Mouse (Mus musculus) naive thymus-derived CD4-positive, alpha-beta T cell, adult 2 months (primary cell): ENCODE results near the gene Ptprd.

Experiments used
- DNase-seq: peaks from one replicate; pipeline ENCODE4 v3.0.0-alpha.2; 2011; ENCODE audit warnings: low read depth

The Ptprd gene

DNA sequence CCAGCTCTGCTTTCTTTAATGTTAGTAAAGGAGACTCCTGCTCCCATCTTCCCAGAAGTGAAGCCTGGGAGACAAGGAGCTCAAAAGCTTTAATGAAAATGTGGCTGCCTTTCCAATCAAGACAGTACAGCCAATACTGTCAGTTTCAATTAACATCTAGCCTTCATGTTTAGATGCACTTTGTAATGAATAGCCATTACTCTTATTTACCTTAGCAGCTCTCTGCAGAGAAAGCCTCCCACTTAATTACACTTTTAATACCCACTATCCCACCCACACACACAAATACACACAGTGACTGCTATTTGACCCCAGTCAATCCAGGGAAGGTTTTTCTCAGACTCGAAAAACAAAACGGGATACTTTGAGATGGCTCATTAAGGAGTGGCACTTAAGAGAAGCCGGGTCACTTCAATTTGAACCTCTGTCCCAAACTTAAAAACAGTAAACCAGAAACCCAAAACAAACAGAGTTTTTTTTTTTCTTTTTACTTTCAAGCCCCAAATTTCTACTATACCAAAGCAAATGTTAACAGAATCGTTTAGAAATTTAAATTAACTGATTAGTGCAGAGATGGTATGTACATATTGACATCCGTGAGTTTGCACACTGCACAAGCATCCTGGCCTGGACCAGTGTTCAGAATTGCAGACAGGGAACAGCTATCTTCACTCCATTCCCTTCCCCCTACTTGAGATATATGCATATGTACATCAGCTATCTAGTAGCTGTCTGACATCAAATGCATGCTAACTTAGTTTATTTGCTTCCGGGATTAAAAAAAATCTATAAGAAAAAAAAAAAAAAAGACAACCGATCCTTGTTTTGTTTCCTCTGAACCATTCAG lies 1824.6 kb downstream of the Ptprd start:
- no peak for DNase-seq

- DNase-seq: no peak
These were observed 1825.9 kb downstream of the Ptprd start for GRCm38 (mm10) chr4:76385818-76386217.

- DNase-seq: no peak
These were observed 1831.3 kb downstream of the Ptprd start for GRCm38 (mm10) chr4:76380312-76380917.

- DNase-seq: no peak
These were observed 1841.5 kb downstream of the Ptprd start for GRCm38 (mm10) chr4:76370041-76370880.

GRCm38 (mm10) chr4:76369101-76369500 lies 1842.7 kb downstream of the Ptprd start:
- no peak for DNase-seq

DNA sequence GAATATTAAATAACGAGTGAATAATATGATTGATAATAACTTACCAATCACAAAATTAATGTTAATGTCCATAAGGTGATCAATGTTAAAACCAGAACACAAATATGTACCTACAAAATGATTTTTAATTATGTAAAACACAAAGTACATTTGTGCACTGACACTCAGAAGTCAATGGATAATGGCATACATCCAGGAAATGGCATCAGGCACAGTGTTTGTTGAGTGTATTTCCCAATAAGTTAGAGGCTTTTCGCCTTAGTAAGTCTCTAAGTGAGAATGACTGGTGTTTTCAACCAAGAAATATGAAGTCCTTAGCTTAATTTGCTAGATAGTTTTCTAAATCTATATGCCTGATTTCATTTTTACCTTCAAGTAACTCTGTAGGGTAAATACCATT lies 1843.5 kb downstream of the Ptprd start:
- no peak for DNase-seq

GRCm38 (mm10) chr4:76367285-76367684 lies 1844.5 kb downstream of the Ptprd start:
- no peak for DNase-seq

GRCm38 (mm10) chr4:76365871-76366270 lies 1845.9 kb downstream of the Ptprd start:
- DNase-seq: no peak

DNA sequence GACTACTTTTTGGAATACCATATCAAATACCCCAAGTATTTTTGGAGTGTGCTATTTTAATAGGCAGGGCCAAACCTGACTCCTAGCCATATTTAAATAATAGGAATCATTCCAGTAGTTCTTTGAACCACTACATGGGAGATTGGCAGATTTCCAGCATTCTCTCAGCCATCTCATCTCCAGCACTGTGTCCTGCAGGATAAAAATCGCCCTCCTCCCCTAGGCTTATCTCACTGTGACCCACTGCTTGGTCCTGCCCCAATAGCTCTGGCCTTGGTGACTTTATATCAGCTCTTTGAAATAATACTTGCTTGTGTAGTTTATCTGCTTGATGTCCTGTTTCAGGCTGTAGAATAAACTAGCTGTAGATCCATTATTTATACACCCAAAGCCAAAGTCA lies 1850.2 kb downstream of the Ptprd start:
- DNase-seq: no peak

DNA sequence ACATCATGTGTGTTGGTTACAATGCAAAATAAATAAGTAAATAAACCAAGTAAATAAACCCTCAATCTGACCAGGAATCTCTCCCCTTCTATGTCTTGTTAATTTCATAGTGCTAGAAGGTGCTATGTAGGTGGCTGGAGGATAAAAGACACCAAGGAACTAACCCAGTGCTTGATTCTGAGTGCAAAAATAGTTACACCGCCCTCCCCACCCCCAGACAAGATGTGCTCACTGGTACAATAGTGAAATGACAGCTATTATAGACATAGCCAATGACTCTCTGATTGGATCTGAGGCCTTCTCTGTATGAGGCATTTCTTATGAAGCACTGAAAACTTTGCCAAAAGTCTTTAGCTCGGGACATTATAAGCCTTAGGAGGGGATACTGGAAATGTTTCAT lies 1857.6 kb downstream of the Ptprd start:
- no peak for DNase-seq

DNA sequence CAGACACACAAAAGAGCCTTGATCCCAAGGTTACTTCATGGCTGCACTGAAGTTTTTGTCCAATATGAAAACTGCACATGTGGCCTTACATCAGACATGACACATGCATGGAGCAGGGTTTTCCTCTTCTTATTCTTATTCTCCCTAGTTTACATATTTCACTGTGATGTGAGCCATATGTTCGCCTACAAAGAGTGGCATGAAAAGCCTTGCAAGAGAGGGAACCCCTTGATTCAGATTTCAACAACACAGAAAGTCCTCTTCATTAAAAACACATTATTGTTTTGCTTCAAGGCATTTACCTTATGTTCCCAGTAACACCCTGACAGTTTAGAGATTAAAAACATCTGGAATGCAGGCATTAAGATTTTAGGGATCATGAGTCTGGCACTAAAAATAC lies 1859.3 kb downstream of the Ptprd start:
- DNase-seq: no peak

- no peak for DNase-seq
These were observed 1860.4 kb downstream of the Ptprd start for GRCm38 (mm10) chr4:76351201-76351979.

GRCm38 (mm10) chr4:76350241-76350962 lies 1861.4 kb downstream of the Ptprd start:
- no peak for DNase-seq

- DNase-seq: no peak
These were observed 1867.7 kb downstream of the Ptprd start for GRCm38 (mm10) chr4:76344059-76344458.

GRCm38 (mm10) chr4:76337926-76338325 lies 1873.8 kb downstream of the Ptprd start:
- no peak for DNase-seq

DNA sequence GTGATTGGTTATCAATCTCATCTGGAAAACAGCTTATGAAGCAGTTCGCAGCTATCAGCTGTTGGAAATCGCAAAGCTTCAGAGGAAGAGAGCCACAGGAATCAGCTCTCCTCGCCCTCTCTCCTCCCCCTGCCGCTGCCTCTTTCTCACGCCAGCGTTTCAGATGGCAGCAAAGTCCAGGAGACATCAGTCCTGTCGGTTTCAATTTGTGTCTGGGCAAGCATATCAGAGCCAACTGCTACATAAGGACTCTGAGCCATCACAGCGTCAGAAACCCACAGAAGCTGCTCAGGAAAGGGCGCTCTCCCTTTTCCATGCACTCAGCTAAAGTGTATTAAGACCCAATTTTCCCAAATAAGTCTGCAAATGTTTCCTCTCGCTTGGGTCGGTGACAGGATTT lies 1884.4 kb downstream of the Ptprd start:
- DNase-seq: no peak

DNA sequence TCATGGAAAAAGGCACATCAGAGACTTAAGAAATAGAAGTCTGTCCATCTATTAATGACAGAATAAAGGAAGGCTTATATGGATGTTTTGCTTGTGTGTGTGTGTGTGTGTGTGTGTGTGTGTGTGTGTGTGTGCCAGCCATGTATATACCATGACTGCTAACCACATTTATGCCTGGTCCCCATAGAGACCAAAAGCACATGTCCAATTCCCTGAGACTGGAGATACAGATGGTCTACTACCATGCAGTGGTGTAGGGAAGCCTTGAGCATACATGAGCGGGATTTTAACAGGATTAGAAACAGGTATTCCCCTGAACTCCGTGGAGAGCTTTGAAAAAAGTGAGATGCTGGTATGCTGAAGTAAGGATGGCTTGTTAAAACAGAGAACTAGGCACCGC lies 1886.1 kb downstream of the Ptprd start:
- no peak for DNase-seq

DNA sequence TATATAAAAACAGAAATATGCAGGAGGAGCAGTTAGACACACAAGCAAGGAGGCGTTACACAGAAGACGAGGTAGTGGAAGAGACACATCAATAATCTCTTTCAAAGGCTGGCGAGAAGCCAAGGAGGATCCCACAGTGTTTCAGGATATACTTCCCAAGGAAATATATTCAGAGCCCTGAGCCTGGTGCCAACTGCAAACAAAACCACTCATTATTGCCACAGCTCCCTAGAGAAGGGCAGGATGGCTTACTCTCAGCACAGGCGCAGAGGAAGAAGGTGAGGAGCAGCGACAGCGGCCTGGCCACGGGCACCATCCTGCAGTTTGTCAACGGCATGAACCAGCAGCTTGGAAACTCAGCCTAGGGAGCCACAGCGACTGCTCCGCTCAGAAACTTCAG lies 1886.8 kb downstream of the Ptprd start:
- DNase-seq: no peak

DNA sequence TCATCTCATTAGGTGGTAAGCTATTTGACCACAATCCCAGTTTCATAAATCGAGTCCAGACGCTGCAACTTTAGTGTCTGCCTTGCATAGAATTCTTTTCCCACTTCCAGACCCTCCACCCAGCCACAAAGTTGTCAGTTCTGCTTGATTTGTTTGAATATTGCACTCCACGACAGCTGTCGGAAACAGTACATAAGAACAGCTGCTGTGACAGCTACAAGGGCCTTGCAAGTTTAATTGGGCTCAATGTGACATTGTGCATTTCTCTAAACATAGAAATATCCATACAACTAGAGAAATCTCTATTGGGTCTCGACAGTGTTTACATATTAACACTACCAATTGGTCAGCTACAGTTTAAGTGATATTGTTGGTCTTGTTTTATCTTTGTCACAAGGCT lies 1887.3 kb downstream of the Ptprd start:
- no peak for DNase-seq

GRCm38 (mm10) chr4:76319874-76320273 lies 1891.9 kb downstream of the Ptprd start:
- DNase-seq: no peak

DNA sequence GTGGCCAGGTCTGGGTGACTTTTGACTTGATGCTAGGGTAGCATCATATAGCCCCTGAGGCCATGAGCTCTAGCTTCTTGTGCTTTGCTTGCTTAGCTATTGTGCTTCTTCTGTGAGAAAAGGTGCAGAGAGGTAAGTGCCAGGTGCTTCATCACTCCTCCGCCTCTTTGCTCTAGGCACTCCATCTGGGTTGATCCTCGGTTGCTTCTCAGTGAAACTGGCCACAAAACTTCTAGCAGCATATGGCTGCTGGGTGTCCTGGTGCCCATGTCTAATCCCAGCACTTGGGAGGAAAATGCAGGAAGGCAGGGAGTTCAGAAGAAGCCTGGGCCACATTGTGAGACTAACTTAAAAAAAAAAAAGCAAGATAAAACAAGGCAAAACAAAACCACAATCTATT lies 1895.8 kb downstream of the Ptprd start:
- DNase-seq: no peak
